Mouse (Mus musculus) limb, embryonic 15.5 days (tissue): ENCODE measurements around the gene Sfxn3. TPM values are rescaled to one million over a fixed set of nuclear protein-coding genes. Genes with fewer than 3 reads are reported as not detected.

Source experiments
- ATAC-seq: fragments of 200-750 bp; cut with Nextera tagmentation; 2 replicates; pipeline ENCODE4 v1.8.0; 2017; ENCODE audit warnings: low read depth, moderate TSS enrichment; ENCODE audit not compliant: insufficient number of reproducible peaks, low FRiP score, low TSS enrichment
- H3K27ac ChIP-seq: fragments of 300-500 bp; sonication (generic); 2 replicates; pipeline ENCODE4 v1.5.1; 2015; ENCODE audit warnings: moderate library complexity, mild to moderate bottlenecking, inconsistent platforms
- H3K27me3 ChIP-seq: fragments of 300-500 bp; sonication (generic); 2 replicates; pipeline ENCODE4 v1.6.1; 2015; ENCODE audit warnings: inconsistent platforms
- H3K36me3 ChIP-seq: fragments of 300-500 bp; sonication (generic); 2 replicates; pipeline ENCODE4 v1.6.1; 2015; ENCODE audit warnings: inconsistent platforms
- H3K4me1 ChIP-seq: fragments of 300-500 bp; sonication (generic); 2 replicates; pipeline ENCODE4 v1.6.1; 2015; ENCODE audit warnings: inconsistent platforms
- H3K4me2 ChIP-seq: fragments of 300-500 bp; sonication (generic); 2 replicates; pipeline ENCODE4 v1.6.1; 2015; ENCODE audit warnings: mild to moderate bottlenecking, inconsistent platforms
- H3K4me3 ChIP-seq: fragments of 300-500 bp; sonication (generic); 2 replicates; pipeline ENCODE4 v1.5.1; 2015; ENCODE audit warnings: mild to moderate bottlenecking, inconsistent platforms
- H3K9ac ChIP-seq: fragments of 300-500 bp; sonication (generic); 2 replicates; pipeline ENCODE4 v1.6.1; 2015; ENCODE audit warnings: inconsistent platforms
- H3K9me3 ChIP-seq: fragments of 300-500 bp; sonication (generic); 2 replicates; pipeline ENCODE4 v1.6.1; 2016; ENCODE audit warnings: inconsistent platforms
- WGBS: fragments of 180-500 bp; shearing (Covaris S2); methylation state at CpG from one replicate; pipeline ENCODE4 v1.1.7; 2015; 5-methylcytosine and 5-hydroxymethylcytosine counted together
- polyA plus RNA-seq: library from polyadenylated mRNA; unstranded; fragments of >200 nt; fragmentation: Nextera tagmentation; extraction: Ambion mirVana; gene quantifications from 2 replicates; pipeline ENCODE4 v1.2.1, GENCODE M21; 2015

The Sfxn3 gene
- polyA plus RNA-seq = 33.8 and 36.9 TPM in 2 replicates

- ATAC-seq = peak; percentile 80
- Histone ChIP-seq H3K27ac (peak within 1 kb of the TSS; percentile 96), H3K4me3 (peak within 1 kb of the TSS; percentile 57), H3K4me1 (peaks cover 31% of the 10 kb centered on the region), H3K9me3 (no peaks in the 10 kb centered on the region), H3K36me3 (peaks cover 23% of the 10 kb centered on the region), H3K4me2 (peak within 1 kb of the TSS; percentile 87), H3K9ac (peak within 1 kb of the TSS; percentile 50), H3K27me3 (peaks cover 24% of the 10 kb centered on the region)
- 0% methylated on average over 26 of the region's 26 CpGs for whole genome bisulfite sequencing
These were observed at the start of gene Sfxn3 for GRCm38 (mm10) chr19:45047417-45047934. TSS of gene Sfxn3 (plus strand) at chr19:45047503.

GRCm38 (mm10) chr19:44997786-44998185, 49.5 kb upstream of the Sfxn3 start:
- no peak overlapping the region for H3K4me3 ChIP-seq
- no peak overlapping the region for H3K27ac ChIP-seq
- H3K9ac ChIP-seq = no peak overlapping the region
- no peak for ATAC-seq
- no peak overlapping the region for H3K4me2 ChIP-seq
- no peaks in the 10 kb centered on the region for H3K4me1 ChIP-seq
- WGBS = 75% methylated on average over 11 of the region's 11 CpGs
- no peaks in the 10 kb centered on the region for H3K27me3 ChIP-seq
- H3K9me3 ChIP-seq = no peaks in the 10 kb centered on the region
- peaks cover 51% of the 10 kb centered on the region for H3K36me3 ChIP-seq

GRCm38 (mm10) chr19:44999647-45000046, 47.7 kb upstream of the Sfxn3 start:
- no peak overlapping the region for H3K27ac ChIP-seq
- no peaks in the 10 kb centered on the region for H3K9me3 ChIP-seq
- no peak for ATAC-seq
- no peak overlapping the region for H3K4me3 ChIP-seq
- peaks cover 66% of the 10 kb centered on the region for H3K36me3 ChIP-seq
- H3K4me2 ChIP-seq = no peak overlapping the region
- WGBS = 83% methylated on average over 8 of the region's 8 CpGs
- no peaks in the 10 kb centered on the region for H3K4me1 ChIP-seq
- no peaks in the 10 kb centered on the region for H3K27me3 ChIP-seq
- H3K9ac ChIP-seq = no peak overlapping the region

GRCm38 (mm10) chr19:45002301-45002700, 45.0 kb upstream of the Sfxn3 start:
- peaks cover 63% of the 10 kb centered on the region for H3K36me3 ChIP-seq
- no peak overlapping the region for H3K4me3 ChIP-seq
- H3K4me2 ChIP-seq = no peak overlapping the region
- H3K4me1 ChIP-seq = peaks cover 17% of the 10 kb centered on the region
- H3K9ac ChIP-seq = no peak overlapping the region
- 64% methylated on average over 3 of the region's 3 CpGs for WGBS
- H3K27ac ChIP-seq = no peak overlapping the region
- ATAC-seq = no peak
- no peaks in the 10 kb centered on the region for H3K27me3 ChIP-seq
- no peaks in the 10 kb centered on the region for H3K9me3 ChIP-seq

GRCm38 (mm10) chr19:45003740-45004516, 43.4 kb upstream of the Sfxn3 start:
- Histone ChIP-seq H3K4me1 (peaks cover 28% of the 10 kb centered on the region), H3K27me3 (no peaks in the 10 kb centered on the region), H3K4me2 (no peak overlapping the region), H3K9ac (no peak overlapping the region), H3K36me3 (peaks cover 53% of the 10 kb centered on the region), H3K4me3 (no peak overlapping the region), H3K9me3 (no peaks in the 10 kb centered on the region), H3K27ac (no peak overlapping the region)
- ATAC-seq = no peak
- WGBS = 84% methylated on average over 7 of the region's 7 CpGs

- ATAC-seq = no peak
- peak within 1 kb of the TSS; percentile 96 for H3K4me3 ChIP-seq
- peaks cover 28% of the 10 kb centered on the region for H3K4me1 ChIP-seq
- H3K27me3 ChIP-seq = no peaks in the 10 kb centered on the region
- H3K9me3 ChIP-seq = no peaks in the 10 kb centered on the region
- H3K36me3 ChIP-seq = peaks cover 53% of the 10 kb centered on the region
- H3K9ac ChIP-seq = peak within 1 kb of the TSS; percentile 72
- 11% methylated on average over 16 of the region's 16 CpGs for WGBS
- peak within 1 kb of the TSS; percentile 86 for H3K27ac ChIP-seq
- peak within 1 kb of the TSS; percentile 82 for H3K4me2 ChIP-seq
These were observed 41.9 kb upstream of the Sfxn3 start, which contains the start of gene Twnk for GRCm38 (mm10) chr19:45005444-45005843. TSS of gene Twnk (plus strand) at chr19:45005663.

- Histone ChIP-seq H3K27ac (peak within 1 kb of the TSS; percentile 86), H3K4me1 (peaks cover 28% of the 10 kb centered on the region), H3K4me3 (peak within 1 kb of the TSS; percentile 96), H3K9ac (peak within 1 kb of the TSS; percentile 72), H3K4me2 (peak within 1 kb of the TSS; percentile 82), H3K36me3 (peaks cover 53% of the 10 kb centered on the region), H3K27me3 (no peaks in the 10 kb centered on the region), H3K9me3 (no peaks in the 10 kb centered on the region)
- under 1% methylated on average over 82 of the region's 82 CpGs for WGBS
- ATAC-seq = peak; percentile 86
These were observed 41.2 kb upstream of the Sfxn3 start, which contains the start of gene Mrpl43 for GRCm38 (mm10) chr19:45005957-45006712. TSS of gene Mrpl43 (minus strand) at chr19:45006442.

- peak overlapping the region; percentile 96 for H3K4me3 ChIP-seq
- H3K27ac ChIP-seq = peak overlapping the region; percentile 86
- peak overlapping the region; percentile 72 for H3K9ac ChIP-seq
- no peak for ATAC-seq
- H3K4me2 ChIP-seq = peak overlapping the region; percentile 82
- no peaks in the 10 kb centered on the region for H3K9me3 ChIP-seq
- WGBS = 34% methylated on average over 17 of the region's 17 CpGs
- peaks cover 28% of the 10 kb centered on the region for H3K4me1 ChIP-seq
- H3K36me3 ChIP-seq = peaks cover 54% of the 10 kb centered on the region
- H3K27me3 ChIP-seq = no peaks in the 10 kb centered on the region
These were observed 40.3 kb upstream of the Sfxn3 start for GRCm38 (mm10) chr19:45007021-45007420.

GRCm38 (mm10) chr19:45007425-45008191, 39.7 kb upstream of the Sfxn3 start:
- Histone ChIP-seq H3K27ac (0 out of 2 replicates have a peak overlapping the region, but pooled peaks have one; percentile 86), H3K4me2 (peak overlapping the region; percentile 82), H3K9ac (no peak overlapping the region), H3K36me3 (peaks cover 53% of the 10 kb centered on the region), H3K27me3 (no peaks in the 10 kb centered on the region), H3K9me3 (no peaks in the 10 kb centered on the region), H3K4me3 (peak overlapping the region; percentile 96), H3K4me1 (peaks cover 32% of the 10 kb centered on the region)
- WGBS = 90% methylated on average over 20 of the region's 20 CpGs
- no peak for ATAC-seq

- H3K27ac ChIP-seq = no peak overlapping the region
- H3K36me3 ChIP-seq = peaks cover 37% of the 10 kb centered on the region
- H3K4me2 ChIP-seq = no peak overlapping the region
- no peak for ATAC-seq
- no peaks in the 10 kb centered on the region for H3K27me3 ChIP-seq
- 88% methylated on average over 4 of the region's 4 CpGs for WGBS
- H3K9ac ChIP-seq = no peak overlapping the region
- no peak overlapping the region for H3K4me3 ChIP-seq
- no peaks in the 10 kb centered on the region for H3K9me3 ChIP-seq
- H3K4me1 ChIP-seq = peaks cover 54% of the 10 kb centered on the region
These were observed 36.7 kb upstream of the Sfxn3 start for GRCm38 (mm10) chr19:45010646-45011045.

- Histone ChIP-seq H3K9ac (no peak overlapping the region), H3K27ac (no peak overlapping the region), H3K4me3 (no peak overlapping the region), H3K36me3 (peaks cover 37% of the 10 kb centered on the region), H3K4me1 (peaks cover 59% of the 10 kb centered on the region), H3K27me3 (no peaks in the 10 kb centered on the region), H3K4me2 (no peak overlapping the region), H3K9me3 (no peaks in the 10 kb centered on the region)
- 73% methylated on average over 8 of the region's 8 CpGs for WGBS
- ATAC-seq = no peak
These were observed 35.1 kb upstream of the Sfxn3 start for GRCm38 (mm10) chr19:45012219-45012618.
